Mouse (Mus musculus): ENCODE data around the gene Commd1.

The Commd1 gene

GRCm38 (mm10) chr11:22857705-22858440 lies 124.3 kb downstream of the Commd1 start:
- no peak for DNase-seq

DNA sequence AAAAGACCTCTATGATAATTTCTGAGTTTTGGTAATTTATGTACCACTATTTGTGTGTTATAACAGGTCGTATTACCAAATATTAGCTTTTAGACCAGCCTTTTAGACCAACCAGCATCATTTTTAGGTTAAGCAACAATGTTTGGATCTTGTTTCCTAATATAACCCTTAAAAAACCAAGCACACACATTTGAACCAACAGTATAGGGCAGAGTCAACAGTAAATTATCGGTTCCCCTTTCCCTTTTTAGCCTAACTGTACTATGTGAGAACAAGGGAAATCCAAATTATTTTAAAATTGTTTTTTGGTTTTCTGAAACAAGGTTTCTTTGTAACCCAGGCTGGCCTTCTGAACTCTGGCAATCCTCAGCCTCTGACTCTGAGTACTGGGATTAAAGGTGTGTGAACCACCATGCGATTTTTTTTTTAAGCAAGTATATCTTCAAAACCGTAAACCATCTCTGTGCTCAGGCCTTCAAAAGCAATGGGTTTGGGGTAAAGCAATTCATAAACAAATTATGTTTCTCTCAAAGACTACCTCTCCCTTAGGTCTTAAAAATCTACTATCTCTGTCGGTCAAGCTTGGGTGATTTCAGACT lies 125.0 kb downstream of the Commd1 start:
- no peak for DNase-seq

- DNase-seq: no peak
These were observed 125.7 kb downstream of the Commd1 start for GRCm38 (mm10) chr11:22856371-22856965.

DNA sequence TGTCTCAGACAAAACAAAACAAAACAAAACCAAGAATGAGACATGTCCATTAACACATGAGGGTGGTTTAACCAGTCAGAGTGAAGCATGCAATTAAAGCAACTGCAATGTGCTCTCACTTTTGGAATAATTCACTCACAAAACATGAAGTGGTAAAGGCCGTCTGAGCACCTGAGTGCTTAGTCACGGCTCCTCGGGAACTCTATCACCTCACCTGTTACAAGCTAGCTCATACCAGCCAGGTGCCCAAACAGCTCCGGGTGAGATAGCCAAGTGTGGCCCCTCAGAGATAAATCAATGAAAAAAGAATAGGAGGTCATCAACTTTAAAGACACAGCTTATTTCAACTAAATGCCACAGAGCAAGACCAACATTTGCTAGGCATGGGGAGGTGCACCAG lies 127.6 kb downstream of the Commd1 start:
- DNase-seq: no peak

DNA sequence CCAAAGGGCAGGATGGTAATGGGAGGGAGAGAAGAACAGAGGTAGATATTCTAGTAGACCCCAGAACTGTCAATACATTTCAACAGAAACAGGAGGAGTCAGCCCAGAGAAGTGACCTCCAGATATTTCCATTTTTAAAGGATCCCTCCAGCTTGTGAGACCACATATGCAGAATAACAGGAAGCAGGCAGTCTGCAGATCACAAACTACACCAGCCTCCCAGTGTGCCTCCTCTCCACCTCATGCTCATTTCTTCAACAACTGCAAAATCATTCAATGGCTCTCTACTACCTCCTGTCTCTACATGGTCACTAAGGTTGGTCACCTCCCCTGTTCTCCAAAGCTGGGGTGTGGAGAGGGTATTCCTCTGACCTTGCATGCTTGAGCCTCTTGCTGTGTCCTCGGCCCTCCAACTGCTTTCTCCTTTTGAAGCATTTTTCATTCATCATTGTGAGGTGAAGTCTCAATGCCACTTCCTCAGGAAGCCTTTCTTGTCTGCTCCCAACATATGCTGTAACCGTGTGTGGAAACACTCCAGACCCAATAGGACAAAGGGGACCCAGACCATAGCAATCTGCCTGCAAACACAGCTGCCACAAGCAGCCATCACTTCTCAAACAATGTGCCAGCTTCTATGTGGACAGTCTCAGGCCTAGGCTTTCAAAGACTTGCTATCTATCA lies 128.6 kb downstream of the Commd1 start:
- DNase-seq: no peak

DNA sequence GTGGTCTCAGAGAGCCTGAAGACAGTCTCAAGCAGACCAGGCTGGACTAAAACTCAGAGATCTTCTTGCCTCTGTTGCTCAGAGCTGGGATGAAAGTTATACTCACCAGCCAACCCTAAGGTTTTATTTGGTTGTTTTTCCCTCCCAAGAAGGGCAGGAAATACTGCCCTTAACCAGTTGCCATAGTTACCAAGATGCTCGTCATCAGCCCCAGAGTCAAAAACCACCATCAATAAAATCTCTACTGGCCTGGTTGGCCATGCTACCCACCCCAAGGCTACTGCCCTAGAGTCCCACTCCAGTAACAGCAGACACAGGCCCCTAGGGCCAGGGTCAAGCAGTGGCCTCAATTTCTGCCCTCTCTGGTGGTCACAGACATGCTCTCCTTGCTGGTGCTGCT lies 129.7 kb downstream of the Commd1 start:
- DNase-seq: no peak

GRCm38 (mm10) chr11:22851416-22851815 lies 130.8 kb downstream of the Commd1 start:
- DNase-seq: no peak

DNA sequence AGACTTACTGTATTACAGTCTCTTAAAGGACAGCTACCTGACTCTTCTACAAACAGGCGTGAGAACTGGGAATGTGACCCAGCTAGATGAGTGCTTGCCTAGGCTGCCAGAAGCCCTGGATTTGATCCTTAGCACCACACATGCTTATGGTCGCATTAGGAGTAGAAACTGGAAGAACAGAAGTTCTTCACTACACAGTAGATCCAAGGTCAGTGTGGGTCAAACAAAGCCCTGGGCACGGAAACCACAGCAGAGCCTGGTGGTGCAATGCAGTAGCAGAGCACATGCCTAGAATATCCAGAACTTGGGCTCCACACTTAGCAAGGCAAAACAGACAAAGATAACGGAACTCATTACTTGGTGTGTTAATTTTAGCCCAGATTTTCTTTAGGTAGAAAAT lies 132.1 kb downstream of the Commd1 start:
- no peak for DNase-seq

GRCm38 (mm10) chr11:22848649-22849195 lies 133.5 kb downstream of the Commd1 start:
- DNase-seq: no peak

- no peak for DNase-seq
These were observed 134.2 kb downstream of the Commd1 start for GRCm38 (mm10) chr11:22847732-22848648.

DNA sequence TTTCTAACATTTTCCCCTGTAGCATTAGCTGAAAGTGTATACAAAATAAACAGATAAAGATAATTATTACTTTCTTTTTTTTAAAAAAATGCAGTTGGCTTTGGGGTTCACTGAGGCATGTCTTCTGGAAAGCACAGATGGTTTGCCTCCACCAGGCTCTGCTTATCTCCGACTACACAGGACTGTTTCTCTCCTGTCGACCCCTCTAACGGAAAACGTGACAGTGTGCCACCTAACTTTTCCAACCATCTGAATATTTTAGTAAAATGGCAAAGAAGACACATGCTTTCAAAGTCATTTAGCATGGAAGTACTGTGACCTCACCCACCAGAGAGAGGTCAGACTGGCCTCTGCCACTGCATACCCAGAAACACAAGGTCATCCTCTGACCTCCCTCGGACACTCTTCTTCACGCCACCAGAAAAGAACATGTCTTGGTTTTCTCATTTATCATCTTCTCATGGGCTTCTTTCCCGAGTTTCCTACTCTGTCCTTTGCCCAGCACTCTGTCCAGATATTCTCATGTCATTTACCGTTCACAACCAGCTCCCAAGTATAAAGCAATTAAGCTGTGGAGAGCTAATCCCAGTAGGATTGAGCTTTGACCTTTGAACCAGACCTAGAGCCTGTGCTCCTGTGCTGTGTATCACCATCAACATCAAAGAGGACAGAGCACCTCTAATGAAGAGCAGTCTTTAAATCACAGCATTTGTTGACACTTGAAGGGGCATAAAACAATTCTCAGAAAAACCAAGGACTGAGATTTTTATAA lies 135.0 kb downstream of the Commd1 start:
- DNase-seq: no peak
